13 mouse cellular contexts compared by ENCODE assay signal in genomic region chr12:88408323-88409047, GRCm38 (mm10). TPM values are rescaled to one million over a fixed set of nuclear protein-coding genes. Genes with fewer than 3 reads are reported as not detected.
DNase-seq lines count a peak whose midpoint lies in the region; ATAC-seq and TF ChIP-seq lines count a peak whose summit lies in the region.
"Had no signal": no experiment of that assay in that cellular context is flagged by ENCODE, and none has a peak within 500 bp of the region (broad histone marks: within the 10 kb centered on the region; RNA-seq: fewer than 3 reads in every experiment).

No protein-coding gene starts in this region.

- TF ChIP-seq POLR2A in brain, embryonic 14.5 days (IDR thresholded peaks at IDR 0.05; ENCODE audit: borderline replicate concordance, extremely low read depth, insufficient read depth, insufficient read length, poor library complexity, severe bottlenecking) = no peak

- H3K4me2 ChIP-seq in hindbrain, embryonic 11.5 days (replicated peaks; ENCODE audit: low read depth, low read length) = no peak overlapping the region
- H3K4me2 ChIP-seq in hindbrain, postnatal 0 days (ENCODE audit: low read depth, low read length) = no peak overlapping the region
- H3K4me2 ChIP-seq in intestine, postnatal 0 days (replicated peaks; ENCODE audit: low read depth) = no peak overlapping the region
- H3K4me2 ChIP-seq: heart, embryonic 12.5 days had no signal

- WGBS in hindbrain, embryonic 11.5 days = 38% methylated on average over 11 of the region's 11 CpGs
- 48% methylated on average over 11 of the region's 11 CpGs for WGBS in hindbrain, postnatal 0 days
- WGBS in intestine, postnatal 0 days = 52% methylated on average over 11 of the region's 11 CpGs

- H3K4me3 ChIP-seq in hindbrain, embryonic 11.5 days (ENCODE audit: low read depth, low read length) = no peak overlapping the region
- H3K4me3 ChIP-seq in hindbrain, postnatal 0 days (ENCODE audit: low read length) = no peak overlapping the region
- no peak overlapping the region for H3K4me3 ChIP-seq in intestine, postnatal 0 days (ENCODE audit: low read depth, low read length)
- H3K4me3 ChIP-seq: heart, embryonic 12.5 days had no signal

- DNase-seq in hindbrain, embryonic 11.5 days (ENCODE audit: low spot score) = peak; percentile 31
- DNase-seq in hindbrain, postnatal 0 days (ENCODE audit: low spot score) = no peak
- DNase-seq in CD4-positive, CD25-positive, alpha-beta regulatory T cell, adult 2 months (ENCODE audit: low read depth, low spot score) = peak; percentile 69
- peak; percentile 23 for DNase-seq in brain, embryonic 14.5 days (ENCODE audit: low read depth)
- DNase-seq in gastrocnemius, postnatal 4 days (ENCODE audit: low spot score in 2 of 2) = no peak
- DNase-seq in layer of hippocampus, postnatal 14 days (ENCODE audit: low spot score in 2 of 2) = no peak
- no peak for DNase-seq in ovary, postnatal 36 days (ENCODE audit: low spot score)
- DNase-seq: adrenal gland, adult 2 months; kidney, postnatal 25 days; right cerebral cortex, postnatal 25 days; thymus, postnatal 25 days had no signal

- TF ChIP-seq CTCF in hindbrain, postnatal 0 days (IDR thresholded peaks at IDR 0.05; ENCODE audit: low read depth) = no peak
- no peak for TF ChIP-seq CTCF in brain, embryonic 14.5 days (IDR thresholded peaks at IDR 0.05; ENCODE audit: borderline replicate concordance, extremely low read depth, insufficient read depth, insufficient read length)
- TF ChIP-seq CTCF in intestine, postnatal 0 days (IDR thresholded peaks at IDR 0.05; ENCODE audit: low read depth) = no peak

- no peaks in the 10 kb centered on the region for H3K9me3 ChIP-seq in hindbrain, embryonic 11.5 days (ENCODE audit: control insufficient read depth, low read length)
- H3K9me3 ChIP-seq in hindbrain, postnatal 0 days (ENCODE audit: low read length) = no peaks in the 10 kb centered on the region
- no peaks in the 10 kb centered on the region for H3K9me3 ChIP-seq in intestine, postnatal 0 days (ENCODE audit: control insufficient read depth)

- peak; percentile 56; the same call in 1 of the 2 replicates for ATAC-seq in hindbrain, embryonic 11.5 days (ENCODE audit: low FRiP score)
- no peak for ATAC-seq in hindbrain, postnatal 0 days
- ATAC-seq in intestine, postnatal 0 days = peak; percentile 64; the same call in 1 of the 2 replicates

- H3K27ac ChIP-seq in hindbrain, embryonic 11.5 days (ENCODE audit: low read depth, low read length) = 0 out of 2 replicates have a peak overlapping the region, but pooled peaks have one; percentile 3
- H3K27ac ChIP-seq in hindbrain, postnatal 0 days = no peak overlapping the region
- H3K27ac ChIP-seq in intestine, postnatal 0 days (ENCODE audit: low read depth, low read length) = no peak overlapping the region

- H3K27me3 ChIP-seq in hindbrain, embryonic 11.5 days (ENCODE audit: control insufficient read depth, insufficient read depth, low read length) = no peaks in the 10 kb centered on the region
- no peaks in the 10 kb centered on the region for H3K27me3 ChIP-seq in hindbrain, postnatal 0 days (ENCODE audit: insufficient read depth, low read length)
- H3K27me3 ChIP-seq in intestine, postnatal 0 days (replicated peaks; ENCODE audit: control insufficient read depth, insufficient read depth, low read length) = no peaks in the 10 kb centered on the region
- H3K27me3 ChIP-seq: heart, embryonic 12.5 days had no signal

- no peaks in the 10 kb centered on the region for H3K36me3 ChIP-seq in hindbrain, embryonic 11.5 days (ENCODE audit: control insufficient read depth, insufficient read depth, low read length)
- no peaks in the 10 kb centered on the region for H3K36me3 ChIP-seq in hindbrain, postnatal 0 days (ENCODE audit: insufficient read depth, low read length)
- peaks cover 9% of the 10 kb centered on the region; the same call in 1 of the 2 replicates for H3K36me3 ChIP-seq in intestine, postnatal 0 days (ENCODE audit: control insufficient read depth, insufficient read depth)

- 0 out of 2 replicates have a peak, but pooled peaks cover 2% of the 10 kb centered on the region for H3K4me1 ChIP-seq in hindbrain, embryonic 11.5 days (replicated peaks; ENCODE audit: control insufficient read depth, insufficient read depth, low read length)
- H3K4me1 ChIP-seq in hindbrain, postnatal 0 days (ENCODE audit: insufficient read depth, low read length) = no peaks in the 10 kb centered on the region; the same call in 1 of the 2 replicates
- no peaks in the 10 kb centered on the region for H3K4me1 ChIP-seq in intestine, postnatal 0 days (replicated peaks; ENCODE audit: control insufficient read depth, insufficient read depth, low read length)
- H3K4me1 ChIP-seq: heart, embryonic 12.5 days had no signal

- no peak overlapping the region for H3K9ac ChIP-seq in hindbrain, embryonic 11.5 days (ENCODE audit: low read depth, low read length)
- H3K9ac ChIP-seq in hindbrain, postnatal 0 days (replicated peaks; ENCODE audit: low read length) = no peak overlapping the region
- H3K9ac ChIP-seq in intestine, postnatal 0 days (ENCODE audit: low read depth, low read length) = no peak overlapping the region
- H3K9ac ChIP-seq: heart, embryonic 12.5 days had no signal

RNA-seq across cellular contexts. Expression of gene Adck1, which starts 48.1 kb away (rescaled TPM):
- 11.1 and 11.2 TPM in 2 replicates for polyA plus RNA-seq in hindbrain, embryonic 11.5 days (2014; fragmentation: Nextera tagmentation; extraction: Ambion mirVana)
- total RNA-seq in hindbrain, postnatal 0 days (2014; rRNA removed) = 44.7 and 48.7 TPM in 2 replicates
- polyA plus RNA-seq in hindbrain, postnatal 0 days (2015; fragmentation: Nextera tagmentation; extraction: Ambion mirVana) = 37.5 and 40.1 TPM in 2 replicates
- 35.2 and 43.8 TPM in 2 replicates for polyA plus RNA-seq in brain, embryonic 14.5 days (2012; rRNA removed)
- 10.9 and 11.4 TPM in 2 replicates for polyA plus RNA-seq in intestine, postnatal 0 days (2015; fragmentation: Nextera tagmentation; extraction: Ambion mirVana)
- 1 to 10 TPM; 8.9 to 9.8 TPM for total RNA-seq in gastrocnemius, postnatal 4 days (2021)
- total RNA-seq in layer of hippocampus, postnatal 14 days (2021) = 10 to 100 TPM; 32.4 to 33.3 TPM

Comparison
In these comparisons a context has a peak if more than half of its experiments do, and no peak if none do; other contexts are left out.
1. DNase-seq: peak in hindbrain, embryonic 11.5 days (single experiment), CD4-positive, CD25-positive, alpha-beta regulatory T cell, adult 2 months (single experiment) and brain, embryonic 14.5 days (single experiment); none in hindbrain, postnatal 0 days (single experiment), gastrocnemius, postnatal 4 days (0 of 2), layer of hippocampus, postnatal 14 days (0 of 2) and ovary, postnatal 36 days (single experiment).